Mouse (Mus musculus): ENCODE data around the gene Atox1.
"Not testable (repeated sequence)": the region's sequence is repeated elsewhere in the genome, so short reads cannot be mapped to it uniquely, and the experiment has no call there.

The Atox1 gene

GRCm38 (mm10) chr11:55453640-55454039, 7.4 kb downstream of the Atox1 start:
- peak; percentile 61 to 76 for DNase-seq (ENCODE audit: low read depth in 1 of 2, low spot score in 2 of 2)

GRCm38 (mm10) chr11:55450311-55450710, 10.7 kb downstream of the Atox1 start:
- DNase-seq (ENCODE audit: low read depth in 1 of 2, low spot score in 2 of 2) = no peak

- DNase-seq (ENCODE audit: low read depth in 1 of 2, low spot score in 2 of 2) = no peak
Measured at GRCm38 (mm10) chr11:55449531-55449930, 11.5 kb downstream of the Atox1 start.

- peak in 1 of 2 experiments; percentile 62 for DNase-seq (ENCODE audit: low read depth in 1 of 2, low spot score in 2 of 2)
Measured at GRCm38 (mm10) chr11:55446579-55446978, 14.5 kb downstream of the Atox1 start.

GRCm38 (mm10) chr11:55444772-55445171, 16.3 kb downstream of the Atox1 start:
- DNase-seq (ENCODE audit: low read depth in 1 of 2, low spot score in 2 of 2) = no peak

GRCm38 (mm10) chr11:55439718-55440117, 21.3 kb downstream of the Atox1 start:
- no peak for DNase-seq (ENCODE audit: low read depth in 1 of 2, low spot score in 2 of 2)

GRCm38 (mm10) chr11:55438031-55438430, 23.0 kb downstream of the Atox1 start:
- no peak for DNase-seq (ENCODE audit: low read depth in 1 of 2, low spot score in 2 of 2)

- DNase-seq (ENCODE audit: low read depth in 1 of 2, low spot score in 2 of 2) = no peak
Measured at GRCm38 (mm10) chr11:55436089-55436488, 24.9 kb downstream of the Atox1 start.

GRCm38 (mm10) chr11:55432981-55433380, 28.1 kb downstream of the Atox1 start:
- no peak for DNase-seq (ENCODE audit: low read depth in 1 of 2, low spot score in 2 of 2)

- no peak for DNase-seq (ENCODE audit: low read depth in 1 of 2, low spot score in 2 of 2)
Measured at GRCm38 (mm10) chr11:55429973-55430372, 31.1 kb downstream of the Atox1 start.

- no peak for DNase-seq (ENCODE audit: low read depth in 1 of 2, low spot score in 2 of 2)
Measured at GRCm38 (mm10) chr11:55428186-55429012, 32.6 kb downstream of the Atox1 start.

GRCm38 (mm10) chr11:55424746-55425360, 36.2 kb downstream of the Atox1 start:
- DNase-seq (ENCODE audit: low read depth in 1 of 2, low spot score in 2 of 2) = no peak

GRCm38 (mm10) chr11:55423756-55424155, 37.3 kb downstream of the Atox1 start:
- DNase-seq (ENCODE audit: low read depth in 1 of 2, low spot score in 2 of 2) = no peak

- DNase-seq (ENCODE audit: low read depth in 1 of 2, low spot score in 2 of 2) = no peak
Measured at GRCm38 (mm10) chr11:55422978-55423377, 38.1 kb downstream of the Atox1 start, which contains the start of gene Sparc. Gene Sparc, minus strand, starts transcription at chr11:55423183.

GRCm38 (mm10) chr11:55419678-55420307, 41.2 kb downstream of the Atox1 start:
- DNase-seq (ENCODE audit: low read depth in 1 of 2, low spot score in 2 of 2) = no peak

GRCm38 (mm10) chr11:55419296-55419677, 41.8 kb downstream of the Atox1 start:
- no peak for DNase-seq (ENCODE audit: low read depth in 1 of 2, low spot score in 2 of 2)

GRCm38 (mm10) chr11:55418704-55419061, 42.4 kb downstream of the Atox1 start:
- no peak for DNase-seq (ENCODE audit: low read depth in 1 of 2, low spot score in 2 of 2)

- no peak for DNase-seq (ENCODE audit: low read depth in 1 of 2, low spot score in 2 of 2)
Measured at GRCm38 (mm10) chr11:55417898-55418703, 42.9 kb downstream of the Atox1 start.

GRCm38 (mm10) chr11:55416609-55417265, 44.3 kb downstream of the Atox1 start:
- DNase-seq (ENCODE audit: low read depth in 1 of 2, low spot score in 2 of 2) = no peak

GRCm38 (mm10) chr11:55415731-55416130, 45.3 kb downstream of the Atox1 start:
- not testable (repeated sequence) for DNase-seq (ENCODE audit: low read depth in 1 of 2, low spot score in 2 of 2)
